Mouse (Mus musculus) regulatory T cell (primary cell): ENCODE data around the gene Gpc4.

Source experiments
- in situ Hi-C: fragments of 300-600 bp; cut with MboI, MseI; formaldehyde crosslinking; loops from one replicate; pipeline ENCODE4 v1.15.1; 2025; ENCODE audit warnings: high pct_unique_total_duplicates

Gene Gpc4

GRCm38 (mm10) chrX:52030146-52030545 is 134.9 kb downstream of the Gpc4 start:
- in situ Hi-C loops = no loop called here

DNA sequence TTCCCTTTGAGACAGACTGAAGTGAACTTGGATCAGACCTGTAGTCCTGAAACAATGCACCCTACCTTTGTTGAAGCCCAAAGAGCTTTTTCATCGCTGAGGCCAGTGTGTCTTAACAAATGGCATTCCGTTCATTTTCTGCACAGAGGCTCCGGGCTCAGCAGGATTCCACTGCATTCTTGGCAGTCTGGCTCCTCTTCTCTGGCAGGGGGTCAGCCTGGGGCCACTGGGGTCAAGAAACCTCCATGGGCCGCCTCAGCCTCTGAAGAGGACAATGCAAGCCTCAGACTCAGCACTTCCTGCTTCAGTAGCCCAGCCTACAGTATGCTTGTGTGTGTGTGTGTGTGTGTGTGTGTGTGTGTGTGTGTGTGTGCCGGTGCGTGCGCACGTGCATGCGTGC is 147.4 kb downstream of the Gpc4 start:
- in situ Hi-C loops = no loop called here
